Mouse (Mus musculus) neural tube, embryonic 12.5 days (tissue): ENCODE data around the gene Kif1a. TPM values are rescaled to one million over a fixed set of nuclear protein-coding genes. Genes with fewer than 3 reads are reported as not detected.

Experiments
- ATAC-seq: fragments of 200-750 bp; cut with Nextera tagmentation; 2 replicates; pipeline ENCODE4 v1.8.0; 2017; ENCODE audit warnings: low read depth, mild to moderate bottlenecking, moderate TSS enrichment, moderate library complexity; ENCODE audit not compliant: low FRiP score
- H3K27ac ChIP-seq: fragments of 300-500 bp; sonication (generic); 2 replicates; pipeline ENCODE4 v1.5.1; 2016
- H3K27me3 ChIP-seq: fragments of 300-500 bp; sonication (generic); replicated peaks from 2 replicates; pipeline ENCODE4 v1.6.1; 2016; ENCODE audit warnings: mild to moderate bottlenecking
- H3K36me3 ChIP-seq: fragments of 300-500 bp; sonication (generic); 2 replicates; pipeline ENCODE4 v1.6.1; 2016; ENCODE audit warnings: mild to moderate bottlenecking
- H3K4me1 ChIP-seq: fragments of 300-500 bp; sonication (generic); 2 replicates; pipeline ENCODE4 v1.6.1; 2016
- H3K4me2 ChIP-seq: fragments of 300-500 bp; sonication (generic); replicated peaks from 2 replicates; pipeline ENCODE4 v1.6.1; 2016; ENCODE audit warnings: mild to moderate bottlenecking
- H3K4me3 ChIP-seq: fragments of 300-500 bp; sonication (generic); 2 replicates; pipeline ENCODE4 v1.5.1; 2016
- H3K9ac ChIP-seq: fragments of 300-500 bp; sonication (generic); 2 replicates; pipeline ENCODE4 v1.6.1; 2016; ENCODE audit warnings: mild to moderate bottlenecking
- H3K9me3 ChIP-seq: fragments of 300-500 bp; sonication (generic); 2 replicates; pipeline ENCODE4 v1.6.1; 2016; ENCODE audit warnings: mild to moderate bottlenecking
- WGBS: fragments of 180-500 bp; shearing (Covaris S2); methylation state at CpG from one replicate; pipeline ENCODE4 v1.1.7; 2016; 5-methylcytosine and 5-hydroxymethylcytosine counted together
- polyA plus RNA-seq: library from polyadenylated mRNA; unstranded; fragments of >200 nt; fragmentation: Nextera tagmentation; extraction: Ambion mirVana; gene quantifications from 2 replicates; pipeline ENCODE4 v1.2.1, GENCODE M21; 2016

Gene Kif1a
- polyA plus RNA-seq, 1 experiment from 2014 or later: 136 TPM

DNA sequence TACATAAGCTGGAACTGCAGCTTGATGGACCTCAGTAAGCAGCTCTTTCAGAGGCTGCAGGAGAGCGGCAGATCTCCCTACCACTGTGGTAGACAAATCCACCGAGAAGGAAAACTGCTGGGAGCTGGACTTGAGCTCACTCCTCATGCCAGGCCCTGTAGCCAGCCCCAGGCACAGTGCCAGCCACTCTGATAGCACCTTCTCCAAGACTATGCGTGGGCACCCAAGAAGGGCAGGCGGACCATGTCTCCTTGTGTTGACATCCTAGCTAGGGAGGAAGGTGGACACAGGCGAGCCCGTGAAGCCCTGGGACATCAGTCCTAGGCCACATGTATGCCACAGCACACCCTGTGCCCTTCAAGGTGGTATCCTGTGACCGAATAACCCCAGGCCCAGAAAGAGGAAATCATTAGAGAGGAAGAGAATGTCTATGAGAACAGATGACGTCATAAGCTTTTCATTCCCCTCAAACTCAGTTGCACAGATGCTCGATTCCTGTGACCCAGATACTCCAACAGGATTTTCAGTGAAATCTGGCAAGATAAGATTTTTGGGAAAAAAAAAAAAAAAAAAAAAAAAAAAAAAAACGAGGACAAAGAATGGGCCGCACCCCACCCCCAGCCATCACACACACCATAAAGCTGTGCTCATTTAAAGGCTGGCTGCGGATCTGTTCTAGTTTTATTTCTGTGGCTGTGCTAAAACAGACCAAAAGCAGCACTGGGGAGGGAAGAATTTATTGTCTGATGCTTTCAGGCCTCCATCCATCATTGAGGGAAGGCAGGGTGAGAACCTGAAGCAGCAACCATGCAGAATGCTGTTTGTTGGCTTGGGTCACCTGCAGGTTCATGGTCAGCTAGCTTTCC is 18.1 kb downstream of the Kif1a start:
- H3K4me3 ChIP-seq: no peak overlapping the region

DNA sequence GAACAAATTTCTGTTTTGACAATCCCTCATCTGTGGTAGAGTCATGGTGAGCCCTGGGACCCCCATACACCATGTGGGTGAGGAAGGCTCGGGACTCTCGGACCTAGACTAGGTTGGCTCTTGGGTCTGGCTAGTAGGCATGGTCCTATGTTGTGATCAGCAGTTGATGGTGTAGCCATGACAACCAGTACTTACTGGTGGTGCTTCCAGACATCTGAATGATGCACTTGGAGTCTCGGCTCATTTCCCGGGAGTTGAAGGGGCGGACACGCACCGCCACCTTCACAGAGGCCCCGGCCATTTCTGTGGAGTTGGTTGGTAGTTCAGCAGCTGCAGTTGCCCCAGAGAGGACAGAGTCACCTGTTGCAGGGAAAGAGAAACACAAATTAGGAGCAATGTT is 19.6 kb downstream of the Kif1a start:
- Histone ChIP-seq H3K4me1 (peaks cover 27% of the 10 kb centered on the region), H3K9ac (no peak overlapping the region), H3K27me3 (no peaks in the 10 kb centered on the region), H3K9me3 (no peaks in the 10 kb centered on the region), H3K4me3 (no peak overlapping the region), H3K4me2 (no peak overlapping the region), H3K36me3 (peaks cover 50% of the 10 kb centered on the region), H3K27ac (no peak overlapping the region)
- no peak for ATAC-seq
- 75% methylated on average over 8 of the region's 8 CpGs for WGBS

More for the DNA sequence above, 18.1 kb downstream of the Kif1a start:
- H3K27me3 ChIP-seq: no peaks in the 10 kb centered on the region
- H3K4me1 ChIP-seq: peaks cover 27% of the 10 kb centered on the region
- no peak overlapping the region for H3K9ac ChIP-seq
- no peak for ATAC-seq
- WGBS: 87% methylated on average over 12 of the region's 12 CpGs
- no peak overlapping the region for H3K27ac ChIP-seq
- no peak overlapping the region for H3K4me2 ChIP-seq
- peaks cover 35% of the 10 kb centered on the region for H3K36me3 ChIP-seq
- no peaks in the 10 kb centered on the region for H3K9me3 ChIP-seq

DNA sequence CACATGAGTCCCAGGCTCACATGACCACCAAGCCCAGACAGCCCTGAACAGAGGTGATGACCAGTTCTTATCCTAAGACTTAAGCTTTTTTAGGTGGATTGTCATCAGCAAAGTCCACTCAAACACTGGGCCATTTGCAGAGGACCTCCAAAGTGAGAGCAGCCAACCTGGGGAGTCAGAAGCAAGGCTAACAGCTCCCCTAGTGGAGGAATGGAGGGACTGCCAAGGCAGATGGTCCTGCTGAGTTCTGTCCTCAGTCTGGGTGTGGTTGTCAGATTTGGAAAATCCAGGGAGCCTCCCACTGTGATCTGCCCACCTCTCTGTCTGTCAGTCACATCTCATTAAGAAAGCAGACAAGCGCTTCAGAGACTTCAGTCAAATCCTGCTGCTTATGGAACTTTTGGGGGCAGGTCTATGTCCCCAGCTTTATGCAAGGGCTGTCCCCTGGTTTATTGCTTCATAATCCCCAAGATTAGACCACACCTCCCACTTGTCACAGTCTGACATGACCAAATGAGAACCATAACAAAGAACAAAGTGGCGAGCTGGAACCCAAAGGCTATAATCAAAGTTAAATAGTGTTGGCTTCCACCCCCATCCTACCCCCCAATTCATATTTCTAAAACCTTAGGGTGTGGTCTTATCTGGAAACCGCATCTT is 20.7 kb downstream of the Kif1a start:
- H3K4me1 ChIP-seq: peaks cover 27% of the 10 kb centered on the region
- no peaks in the 10 kb centered on the region for H3K27me3 ChIP-seq
- no peak overlapping the region for H3K4me3 ChIP-seq
- H3K27ac ChIP-seq: no peak overlapping the region
- H3K9me3 ChIP-seq: no peaks in the 10 kb centered on the region
- no peak for ATAC-seq
- 83% methylated on average over 3 of the region's 3 CpGs for WGBS
- H3K4me2 ChIP-seq: no peak overlapping the region
- peaks cover 60% of the 10 kb centered on the region for H3K36me3 ChIP-seq
- no peak overlapping the region for H3K9ac ChIP-seq

GRCm38 (mm10) chr1:93079602-93080001 is 22.1 kb downstream of the Kif1a start:
- WGBS: 48% methylated on average over 3 of the region's 3 CpGs
- no peaks in the 10 kb centered on the region for H3K9me3 ChIP-seq
- peaks cover 75% of the 10 kb centered on the region for H3K36me3 ChIP-seq
- peaks cover 19% of the 10 kb centered on the region for H3K4me1 ChIP-seq
- H3K4me3 ChIP-seq: no peak overlapping the region
- H3K4me2 ChIP-seq: no peak overlapping the region; the same call in 1 of the 2 replicates
- no peaks in the 10 kb centered on the region for H3K27me3 ChIP-seq
- H3K27ac ChIP-seq: no peak overlapping the region; the same call in 1 of the 2 replicates
- peak; percentile 57 for ATAC-seq
- H3K9ac ChIP-seq: no peak overlapping the region

- H3K36me3 ChIP-seq: peaks cover 80% of the 10 kb centered on the region
- no peaks in the 10 kb centered on the region for H3K9me3 ChIP-seq
- no peaks in the 10 kb centered on the region for H3K27me3 ChIP-seq
- 90% methylated on average over 2 of the region's 2 CpGs for WGBS
- no peak for ATAC-seq
- H3K4me1 ChIP-seq: no peaks in the 10 kb centered on the region
- no peak overlapping the region for H3K27ac ChIP-seq
- no peak overlapping the region for H3K9ac ChIP-seq
- no peak overlapping the region for H3K4me2 ChIP-seq
- no peak overlapping the region for H3K4me3 ChIP-seq
These were observed 29.4 kb downstream of the Kif1a start for GRCm38 (mm10) chr1:93072279-93072865.

- 86% methylated on average over 18 of the region's 18 CpGs for WGBS
- Histone ChIP-seq H3K4me3 (no peak overlapping the region), H3K9me3 (no peaks in the 10 kb centered on the region), H3K4me1 (no peaks in the 10 kb centered on the region), H3K27ac (no peak overlapping the region), H3K9ac (no peak overlapping the region), H3K36me3 (peaks cover 79% of the 10 kb centered on the region), H3K27me3 (no peaks in the 10 kb centered on the region), H3K4me2 (no peak overlapping the region)
- no peak for ATAC-seq
These were observed 30.2 kb downstream of the Kif1a start for GRCm38 (mm10) chr1:93071487-93071971.

DNA sequence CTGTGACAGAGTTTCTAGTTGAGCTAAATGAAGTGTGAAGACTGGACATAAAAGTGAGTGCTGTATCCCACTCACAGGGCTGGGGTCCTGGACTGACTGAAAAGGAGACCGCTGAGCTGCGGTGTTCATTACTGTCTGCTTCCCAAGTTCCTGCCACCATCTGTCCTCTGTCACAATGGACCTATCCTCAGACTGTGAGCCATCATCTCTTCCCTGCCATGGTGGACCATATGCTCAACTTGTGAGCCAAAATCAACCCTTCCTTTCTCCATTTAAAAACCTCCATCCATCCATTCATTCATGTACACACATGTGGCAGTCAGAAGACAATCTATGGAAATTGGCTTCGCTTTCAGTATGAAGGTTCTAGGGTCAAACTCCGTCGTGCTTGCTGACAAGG is 30.9 kb downstream of the Kif1a start:
- no peak for ATAC-seq
- Histone ChIP-seq H3K9me3 (no peaks in the 10 kb centered on the region), H3K4me1 (no peaks in the 10 kb centered on the region), H3K27me3 (no peaks in the 10 kb centered on the region), H3K4me3 (no peak overlapping the region), H3K27ac (no peak overlapping the region), H3K36me3 (peaks cover 78% of the 10 kb centered on the region), H3K4me2 (no peak overlapping the region), H3K9ac (no peak overlapping the region)
- WGBS: 87% methylated on average over 5 of the region's 5 CpGs

DNA sequence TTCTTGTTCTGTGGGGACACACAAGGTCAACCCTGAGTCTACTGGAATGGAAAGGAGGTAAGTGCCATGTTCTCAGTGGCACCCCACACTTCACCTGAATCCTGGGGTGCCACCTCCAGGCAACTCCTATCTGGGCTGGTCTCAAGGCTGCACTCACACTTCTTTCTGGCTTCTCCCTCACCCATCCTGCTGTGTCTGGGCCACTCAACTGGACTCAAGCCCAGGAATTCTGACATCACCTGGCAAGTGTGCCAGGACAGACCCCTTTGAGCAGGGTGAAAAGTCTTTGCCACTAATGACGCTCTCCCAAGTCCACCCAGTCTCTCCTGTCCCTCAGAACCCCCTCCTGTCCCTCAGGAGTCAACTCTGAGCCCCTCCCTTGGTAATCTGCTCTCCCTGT is 33.2 kb downstream of the Kif1a start:
- no peak overlapping the region for H3K4me2 ChIP-seq
- no peaks in the 10 kb centered on the region for H3K4me1 ChIP-seq
- H3K27ac ChIP-seq: no peak overlapping the region
- ATAC-seq: no peak
- H3K9me3 ChIP-seq: no peaks in the 10 kb centered on the region
- peaks cover 77% of the 10 kb centered on the region for H3K36me3 ChIP-seq
- H3K27me3 ChIP-seq: no peaks in the 10 kb centered on the region
- no peak overlapping the region for H3K9ac ChIP-seq
- WGBS: 94% methylated on average over 1 of the region's 1 CpGs
- H3K4me3 ChIP-seq: no peak overlapping the region

DNA sequence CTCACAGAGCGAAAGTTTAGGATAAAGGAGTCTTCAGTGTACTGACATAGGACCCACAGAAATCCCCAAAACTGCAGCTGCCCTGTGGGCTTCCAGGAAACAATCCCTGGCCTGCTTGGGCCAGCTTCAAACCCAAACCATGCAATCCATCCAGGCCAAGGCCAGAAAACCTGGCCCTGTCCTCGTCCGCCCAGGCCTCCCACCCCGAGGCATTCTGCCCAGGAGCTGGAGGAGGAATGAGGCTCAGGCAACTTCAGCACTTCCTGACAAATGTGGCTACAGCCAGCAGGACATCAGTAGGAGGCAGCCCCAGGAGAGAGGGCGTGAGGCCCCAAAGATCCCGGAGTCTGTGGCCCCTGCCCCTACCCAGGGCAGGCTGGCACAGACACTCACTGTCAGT is 36.1 kb downstream of the Kif1a start:
- Histone ChIP-seq H3K4me3 (no peak overlapping the region), H3K36me3 (peaks cover 82% of the 10 kb centered on the region), H3K9ac (no peak overlapping the region), H3K4me1 (no peaks in the 10 kb centered on the region), H3K9me3 (no peaks in the 10 kb centered on the region), H3K4me2 (no peak overlapping the region), H3K27ac (no peak overlapping the region), H3K27me3 (no peaks in the 10 kb centered on the region)
- WGBS: 80% methylated on average over 6 of the region's 6 CpGs
- no peak for ATAC-seq

- Histone ChIP-seq H3K4me2 (no peak overlapping the region), H3K27ac (no peak overlapping the region), H3K9me3 (no peaks in the 10 kb centered on the region), H3K4me1 (no peaks in the 10 kb centered on the region), H3K9ac (no peak overlapping the region), H3K27me3 (no peaks in the 10 kb centered on the region), H3K36me3 (peaks cover 93% of the 10 kb centered on the region), H3K4me3 (no peak overlapping the region)
- 84% methylated on average over 5 of the region's 5 CpGs for WGBS
- ATAC-seq: no peak
These were observed 38.1 kb downstream of the Kif1a start for GRCm38 (mm10) chr1:93063694-93064093.

DNA sequence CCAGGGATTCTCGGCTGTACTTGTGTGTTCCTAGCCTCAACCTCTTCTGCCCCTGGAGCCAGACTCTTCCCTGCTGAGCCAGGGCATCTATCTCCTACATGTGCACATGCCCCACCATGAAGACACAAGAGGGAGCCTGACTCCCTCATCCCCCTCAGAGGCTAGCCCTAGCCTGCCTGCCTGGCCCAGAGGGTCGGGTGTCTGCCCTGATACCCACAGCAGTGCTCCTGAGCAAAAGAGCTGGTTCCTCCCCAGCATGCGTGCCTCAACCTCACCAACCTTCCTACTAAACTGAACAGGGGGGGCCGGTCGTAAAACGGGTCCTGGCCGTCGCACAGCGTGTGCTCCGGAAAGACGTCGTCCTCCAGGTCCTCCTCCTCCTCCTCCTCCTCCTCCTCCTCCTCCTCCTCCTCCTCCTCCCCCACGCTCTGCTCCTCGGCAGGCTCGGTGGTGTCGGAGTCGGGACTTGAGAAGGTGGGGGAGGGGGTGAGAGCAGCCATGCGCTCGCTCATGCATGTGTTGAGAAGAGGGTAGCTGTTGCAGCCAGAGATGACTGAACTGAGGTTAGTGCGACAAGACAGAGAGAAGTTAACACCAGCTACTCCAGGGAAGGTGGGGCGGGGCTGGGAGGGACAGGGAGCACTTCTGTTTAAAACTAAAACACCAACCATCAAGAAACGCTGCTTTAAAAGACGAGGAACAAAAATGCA is 50.5 kb downstream of the Kif1a start:
- Histone ChIP-seq H3K27me3 (no peaks in the 10 kb centered on the region), H3K9ac (no peak overlapping the region), H3K4me3 (no peak overlapping the region), H3K9me3 (no peaks in the 10 kb centered on the region), H3K4me1 (no peaks in the 10 kb centered on the region), H3K36me3 (peaks cover 88% of the 10 kb centered on the region), H3K4me2 (no peak overlapping the region), H3K27ac (no peak overlapping the region)
- no peak for ATAC-seq
- 41% methylated on average over 22 of the region's 23 CpGs for WGBS

DNA sequence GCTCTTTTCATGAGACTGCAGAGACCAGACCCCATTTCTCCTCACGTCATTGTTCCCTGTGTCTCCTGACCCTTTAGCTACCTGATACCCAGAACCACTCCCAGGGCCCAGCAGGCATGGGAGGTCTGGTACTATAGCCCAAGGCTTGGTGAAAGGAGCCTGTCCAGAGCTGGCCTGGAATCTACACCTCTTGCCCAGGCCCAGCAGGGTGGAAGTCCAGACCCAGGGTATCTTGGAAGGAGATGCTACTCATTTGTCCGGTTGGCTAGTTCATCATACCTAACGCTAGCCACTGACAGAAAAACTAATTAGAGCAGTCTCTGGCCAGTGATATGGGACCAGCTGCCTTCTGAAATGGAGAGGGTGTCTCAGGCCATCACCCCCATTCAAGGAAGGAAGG is 51.7 kb downstream of the Kif1a start:
- no peaks in the 10 kb centered on the region for H3K9me3 ChIP-seq
- H3K36me3 ChIP-seq: peaks cover 86% of the 10 kb centered on the region
- ATAC-seq: no peak
- H3K9ac ChIP-seq: no peak overlapping the region
- H3K4me1 ChIP-seq: no peaks in the 10 kb centered on the region
- 87% methylated on average over 3 of the region's 3 CpGs for WGBS
- no peaks in the 10 kb centered on the region for H3K27me3 ChIP-seq
- no peak overlapping the region for H3K4me2 ChIP-seq
- no peak overlapping the region for H3K4me3 ChIP-seq
- H3K27ac ChIP-seq: no peak overlapping the region
